Mouse (Mus musculus) CH12.LX (cell line): ENCODE results near the gene Agap1. TPM values are rescaled to one million over a fixed set of nuclear protein-coding genes. Genes with fewer than 3 reads are reported as not detected.

Source experiments
- DNase-seq: peaks from one replicate; pipeline ENCODE4 v3.0.0-alpha.2; 2013; ENCODE audit errors: extremely low read depth
- H3K27ac ChIP-seq: 2 replicates; pipeline ENCODE4 v1.5.1; 2012; ENCODE audit warnings: low read depth, mild to moderate bottlenecking, control low read depth, moderate library complexity; ENCODE audit not compliant: insufficient read depth
- H3K27me3 ChIP-seq: replicated peaks from 2 replicates; pipeline ENCODE3; 2012; ENCODE audit warnings: inconsistent platforms
- H3K36me3 ChIP-seq, 2 experiments: replicated peaks in 1 of 2; 2 replicates each; pipeline versions ENCODE3 to v1.6.1; 2012; ENCODE audit warnings: inconsistent platforms in 1 of 2, low read length in 1 of 2, mild to moderate bottlenecking in 1 of 2, mixed read lengths in 1 of 2, moderate library complexity in 1 of 2; ENCODE audit not compliant: control insufficient read depth in 1 of 2, insufficient read depth in 1 of 2
- H3K4me1 ChIP-seq, 2 experiments: 2 replicates each; pipeline ENCODE4 v1.6.1; 2012; ENCODE audit warnings: inconsistent platforms in 1 of 2, moderate library complexity in 1 of 2; ENCODE audit not compliant: insufficient read depth in 2 of 2, control insufficient read depth in 1 of 2
- H3K4me2 ChIP-seq: 2 replicates; pipeline ENCODE4 v1.6.1; 2012; ENCODE audit warnings: low read depth, mild to moderate bottlenecking, control low read depth; ENCODE audit not compliant: poor library complexity, insufficient read depth, severe bottlenecking
- H3K4me3 ChIP-seq, 3 experiments: fragments of 150-350 bp in 1 of 3; sonication (generic) in 1 of 3; replicated peaks in 1 of 3; 2 replicates each; pipeline versions ENCODE3 to v1.5.1; 2011 to 2012; ENCODE audit warnings: low read depth in 2 of 3, low read length in 2 of 3, mild to moderate bottlenecking in 2 of 3, moderate library complexity in 2 of 3, control low read depth in 1 of 3, improper control_type of control experiment in 1 of 3, inconsistent platforms in 1 of 3, mixed read lengths in 1 of 3; ENCODE audit not compliant: poor library complexity in 1 of 3
- H3K79me2 ChIP-seq: replicated peaks from 2 replicates; pipeline ENCODE4 v1.6.1; 2012; ENCODE audit warnings: mild to moderate bottlenecking, moderate library complexity; ENCODE audit not compliant: control insufficient read depth, poor library complexity, insufficient read depth, severe bottlenecking; ENCODE audit errors: extremely low read depth
- H3K9ac ChIP-seq: 2 replicates; pipeline ENCODE4 v1.6.1; 2012; ENCODE audit warnings: low read depth, mild to moderate bottlenecking, control low read depth, moderate library complexity; ENCODE audit not compliant: insufficient read depth
- H3K9me3 ChIP-seq: replicated peaks from 2 replicates; pipeline ENCODE3; 2012; ENCODE audit warnings: low read length, inconsistent platforms, mixed read lengths
- HCFC1 ChIP-seq: IDR thresholded peaks from 2 replicates; pipeline ENCODE4 v1.6.1; 2012; ENCODE audit warnings: low read depth, mild to moderate bottlenecking, inconsistent platforms, low read length, improper control_type of control experiment
- JUND ChIP-seq: conservative IDR thresholded peaks from 2 replicates; pipeline ENCODE4 v1.6.1; 2011; ENCODE audit warnings: low read depth, low read length, improper control_type of control experiment
- MAFK ChIP-seq: IDR thresholded peaks from 2 replicates; pipeline ENCODE4 v1.6.1; 2011; ENCODE audit warnings: low read length, improper control_type of control experiment; ENCODE audit not compliant: insufficient replicate concordance
- MEF2A ChIP-seq: IDR thresholded peaks from 2 replicates; pipeline ENCODE4 v1.6.1; 2014; ENCODE audit warnings: low read depth, mild to moderate bottlenecking, inconsistent platforms, low read length, improper control_type of control experiment, borderline replicate concordance
- NELFE ChIP-seq: IDR thresholded peaks from 2 replicates; pipeline ENCODE4 v1.6.1; 2011; ENCODE audit warnings: low read depth, low read length, improper control_type of control experiment
- NRF1 ChIP-seq: IDR thresholded peaks from 2 replicates; pipeline ENCODE4 v1.6.1; 2014; ENCODE audit warnings: low read depth, mild to moderate bottlenecking, inconsistent platforms, low read length, improper control_type of control experiment, moderate library complexity
- PAX5 ChIP-seq: IDR thresholded peaks from 2 replicates; pipeline ENCODE4 v1.6.1; 2012; ENCODE audit warnings: low read length, inconsistent platforms, mixed read lengths
- RAD21 ChIP-seq: IDR thresholded peaks from 2 replicates; pipeline ENCODE4 v1.6.1; 2011; ENCODE audit warnings: low read depth, mild to moderate bottlenecking, low read length, improper control_type of control experiment, moderate library complexity
- UBTF ChIP-seq: IDR thresholded peaks from 2 replicates; pipeline ENCODE4 v1.6.1; 2012; ENCODE audit warnings: low read depth, mild to moderate bottlenecking, inconsistent platforms, low read length, improper control_type of control experiment, moderate library complexity
- USF2 ChIP-seq: conservative IDR thresholded peaks from 2 replicates; pipeline ENCODE4 v1.6.1; 2011; ENCODE audit warnings: low read depth, low read length, improper control_type of control experiment
- ZMIZ1 ChIP-seq: IDR thresholded peaks from 2 replicates; pipeline ENCODE4 v1.6.1; 2012; ENCODE audit warnings: low read depth, mild to moderate bottlenecking, inconsistent platforms, low read length, improper control_type of control experiment
- dilution Hi-C: fragments of 300-500 bp; cut with MboI; formaldehyde crosslinking; loops from 2 replicates; pipeline ENCODE4 v1.14.3; 2020; ENCODE audit warnings: low sequenced_read_pairs; ENCODE audit not compliant: extremely low pct_unique_long_range_greater_than_20kb, extremely low pct_ligation_motif_present
- in situ Hi-C: fragments of 300-500 bp; cut with MboI; formaldehyde crosslinking; loops from 3 replicates; pipeline ENCODE4 v1.14.3; 2019; ENCODE audit warnings: low sequenced_read_pairs, low pct_ligation_motif_present, low pct_unique_long_range_greater_than_20kb, mixed read lengths
- polyA plus RNA-seq: library from polyadenylated mRNA; unstranded; fragments of >175 nt; gene quantifications from 2 replicates; pipeline ENCODE4 v1.2.1, GENCODE M21; 2012; ENCODE audit warnings: low read depth; ENCODE audit not compliant: insufficient read length
- total RNA-seq, 2 experiments: library from RNA; depleted of rRNA; stranded (reverse); fragments of 300-350 nt in 1 of 2; fragments of >200 nt in 1 of 2; gene quantifications; 2 replicates each; pipeline ENCODE4 v1.2.3; 2012 to 2014

The Agap1 gene
- total and polyA plus RNA-seq, 3 experiments = not detected

- H3K36me3 ChIP-seq = no peaks in the 10 kb centered on the region
- dilution Hi-C loops = no loop called here
- H3K79me2 ChIP-seq = no peaks in the 10 kb centered on the region
- no peaks in the 10 kb centered on the region for H3K27me3 ChIP-seq
- no peak overlapping the region for H3K27ac ChIP-seq
- no peak overlapping the region for H3K4me3 ChIP-seq
- peaks cover 90% of the 10 kb centered on the region for H3K9me3 ChIP-seq
- in situ Hi-C loops = no loop called here
- no peak for DNase-seq
- no peak for TF ChIP-seq MEF2A
- TF ChIP-seq HCFC1 = no peak
- H3K9ac ChIP-seq = no peak overlapping the region
- no peak overlapping the region for H3K4me2 ChIP-seq
- no peaks in the 10 kb centered on the region for H3K4me1 ChIP-seq
Observed at GRCm38 (mm10) chr1:89545099-89545498, 90.5 kb downstream of the Agap1 start.

- Histone ChIP-seq H3K4me2 (no peak overlapping the region), H3K36me3 (no peaks in the 10 kb centered on the region), H3K27me3 (no peaks in the 10 kb centered on the region), H3K4me3 (peak overlapping the region in 1 of 3 experiments; percentile 8), H3K4me1 (no peaks in the 10 kb centered on the region), H3K9me3 (peaks cover 90% of the 10 kb centered on the region), H3K27ac (no peak overlapping the region), H3K9ac (no peak overlapping the region), H3K79me2 (no peaks in the 10 kb centered on the region)
- in situ Hi-C loops = no loop called here
- TF ChIP-seq UBTF (no peak), ZMIZ1 (no peak), PAX5 (no peak), MAFK (no peak), USF2 (no peak), NELFE (no peak), NRF1 (no peak), RAD21 (no peak), JUND (no peak)
- no peak for DNase-seq
- dilution Hi-C loops = no loop called here
Observed at GRCm38 (mm10) chr1:89547525-89548504, 93.2 kb downstream of the Agap1 start.
